Mouse (Mus musculus): ENCODE data around the gene Epn2. TPM values are rescaled to one million over a fixed set of nuclear protein-coding genes. Genes with fewer than 3 reads are reported as not detected.

Gene Epn2
- polyA plus RNA-seq, 1 experiment from 2014 or later: 22.1 TPM

- 0 out of 2 replicates have a peak, but pooled peaks have one; percentile 19 for ATAC-seq (replicated peaks; ENCODE audit: low FRiP score, low read depth)
- peak overlapping the region; percentile 66 for H3K27ac ChIP-seq
- no peak for TF ChIP-seq CTCF (IDR thresholded peaks at IDR 0.05; ENCODE audit: low read depth)
Observed at GRCm38 (mm10) chr11:61615686-61616522, 36.4 kb upstream of the Epn2 start.

GRCm38 (mm10) chr11:61614401-61614800 is 34.9 kb upstream of the Epn2 start:
- no peak for TF ChIP-seq CTCF (IDR thresholded peaks at IDR 0.05; ENCODE audit: low read depth)
- H3K4me3 ChIP-seq (replicated peaks; ENCODE audit: low read depth, low read length): no peak overlapping the region
- no peak overlapping the region for H3K9ac ChIP-seq (ENCODE audit: low read depth, low read length)
- peak; percentile 22 for DNase-seq (ENCODE audit: low spot score)
- no peaks in the 10 kb centered on the region for H3K9me3 ChIP-seq (replicated peaks; ENCODE audit: low read length)
- no peaks in the 10 kb centered on the region for H3K27me3 ChIP-seq (ENCODE audit: insufficient read depth, low read length)
- H3K36me3 ChIP-seq (ENCODE audit: insufficient read depth, low read length): no peaks in the 10 kb centered on the region
- peak overlapping the region; percentile 60; the same call in 1 of the 2 replicates for H3K27ac ChIP-seq
- WGBS: 31% methylated on average over 5 of the region's 5 CpGs
- no peak for ATAC-seq (replicated peaks; ENCODE audit: low FRiP score, low read depth)
- H3K4me2 ChIP-seq (ENCODE audit: low read length): no peak overlapping the region
- 0 out of 2 replicates have a peak, but pooled peaks cover 4% of the 10 kb centered on the region for H3K4me1 ChIP-seq (replicated peaks; ENCODE audit: insufficient read depth, low read length)

More at GRCm38 (mm10) chr11:61615686-61616522, 36.4 kb upstream of the Epn2 start:
- DNase-seq (ENCODE audit: low spot score): peak; percentile 74
- Histone ChIP-seq H3K4me2 (ENCODE audit: low read length) (peak overlapping the region; percentile 46), H3K4me1 (replicated peaks; ENCODE audit: insufficient read depth, low read length) (0 out of 2 replicates have a peak, but pooled peaks cover 4% of the 10 kb centered on the region), H3K27me3 (ENCODE audit: insufficient read depth, low read length) (no peaks in the 10 kb centered on the region), H3K9ac (ENCODE audit: low read depth, low read length) (0 out of 2 replicates have a peak overlapping the region, but pooled peaks have one; percentile 8), H3K9me3 (replicated peaks; ENCODE audit: low read length) (no peaks in the 10 kb centered on the region), H3K4me3 (replicated peaks; ENCODE audit: low read depth, low read length) (0 out of 2 replicates have a peak overlapping the region, but pooled peaks have one; percentile 9), H3K36me3 (ENCODE audit: insufficient read depth, low read length) (no peaks in the 10 kb centered on the region)
- 8% methylated on average over 20 of the region's 22 CpGs for WGBS

- no peak for TF ChIP-seq CTCF (IDR thresholded peaks at IDR 0.05; ENCODE audit: low read depth)
- H3K27ac ChIP-seq: no peak overlapping the region
Observed at GRCm38 (mm10) chr11:61612116-61612635, 32.7 kb upstream of the Epn2 start.

GRCm38 (mm10) chr11:61611197-61611596 is 31.7 kb upstream of the Epn2 start:
- Histone ChIP-seq H3K27ac (no peak overlapping the region), H3K9me3 (replicated peaks; ENCODE audit: low read length) (no peaks in the 10 kb centered on the region), H3K4me2 (ENCODE audit: low read length) (no peak overlapping the region), H3K27me3 (ENCODE audit: insufficient read depth, low read length) (no peaks in the 10 kb centered on the region), H3K9ac (ENCODE audit: low read depth, low read length) (no peak overlapping the region), H3K4me3 (replicated peaks; ENCODE audit: low read depth, low read length) (no peak overlapping the region), H3K4me1 (replicated peaks; ENCODE audit: insufficient read depth, low read length) (0 out of 2 replicates have a peak, but pooled peaks cover 4% of the 10 kb centered on the region), H3K36me3 (ENCODE audit: insufficient read depth, low read length) (no peaks in the 10 kb centered on the region)
- no peak for ATAC-seq (replicated peaks; ENCODE audit: low FRiP score, low read depth)
- TF ChIP-seq CTCF (IDR thresholded peaks at IDR 0.05; ENCODE audit: low read depth): no peak
- no peak for DNase-seq (ENCODE audit: low spot score)
- WGBS: 63% methylated on average over 3 of the region's 3 CpGs

More at GRCm38 (mm10) chr11:61612116-61612635, 32.7 kb upstream of the Epn2 start:
- H3K4me1 ChIP-seq (replicated peaks; ENCODE audit: insufficient read depth, low read length): 0 out of 2 replicates have a peak, but pooled peaks cover 4% of the 10 kb centered on the region
- no peak overlapping the region for H3K4me2 ChIP-seq (ENCODE audit: low read length)
- no peaks in the 10 kb centered on the region for H3K9me3 ChIP-seq (replicated peaks; ENCODE audit: low read length)
- H3K4me3 ChIP-seq (replicated peaks; ENCODE audit: low read depth, low read length): no peak overlapping the region
- no peak for DNase-seq (ENCODE audit: low spot score)
- ATAC-seq (replicated peaks; ENCODE audit: low FRiP score, low read depth): no peak
- H3K27me3 ChIP-seq (ENCODE audit: insufficient read depth, low read length): no peaks in the 10 kb centered on the region
- H3K9ac ChIP-seq (ENCODE audit: low read depth, low read length): no peak overlapping the region
- no peaks in the 10 kb centered on the region for H3K36me3 ChIP-seq (ENCODE audit: insufficient read depth, low read length)
- 77% methylated on average over 4 of the region's 4 CpGs for WGBS

- Histone ChIP-seq H3K9me3 (replicated peaks; ENCODE audit: low read length) (no peaks in the 10 kb centered on the region), H3K9ac (ENCODE audit: low read depth, low read length) (no peak overlapping the region), H3K27me3 (ENCODE audit: insufficient read depth, low read length) (no peaks in the 10 kb centered on the region), H3K27ac (no peak overlapping the region), H3K4me3 (replicated peaks; ENCODE audit: low read depth, low read length) (no peak overlapping the region), H3K36me3 (ENCODE audit: insufficient read depth, low read length) (no peaks in the 10 kb centered on the region), H3K4me1 (replicated peaks; ENCODE audit: insufficient read depth, low read length) (no peaks in the 10 kb centered on the region), H3K4me2 (ENCODE audit: low read length) (no peak overlapping the region)
- DNase-seq (ENCODE audit: low spot score) (no peak), ATAC-seq (replicated peaks; ENCODE audit: low FRiP score, low read depth) (no peak)
- no peak for TF ChIP-seq CTCF (IDR thresholded peaks at IDR 0.05; ENCODE audit: low read depth)
- 81% methylated on average over 4 of the region's 4 CpGs for WGBS
Observed at GRCm38 (mm10) chr11:61608072-61608471, 28.6 kb upstream of the Epn2 start.

GRCm38 (mm10) chr11:61602705-61603104 is 23.2 kb upstream of the Epn2 start:
- Histone ChIP-seq H3K4me2 (ENCODE audit: low read length) (no peak overlapping the region), H3K4me3 (replicated peaks; ENCODE audit: low read depth, low read length) (no peak overlapping the region), H3K9me3 (replicated peaks; ENCODE audit: low read length) (no peaks in the 10 kb centered on the region), H3K36me3 (ENCODE audit: insufficient read depth, low read length) (no peaks in the 10 kb centered on the region), H3K27ac (no peak overlapping the region), H3K9ac (ENCODE audit: low read depth, low read length) (no peak overlapping the region), H3K4me1 (replicated peaks; ENCODE audit: insufficient read depth, low read length) (no peaks in the 10 kb centered on the region), H3K27me3 (ENCODE audit: insufficient read depth, low read length) (no peaks in the 10 kb centered on the region)
- DNase-seq (ENCODE audit: low spot score): no peak
- no peak for TF ChIP-seq CTCF (IDR thresholded peaks at IDR 0.05; ENCODE audit: low read depth)
- WGBS: 94% methylated on average over 7 of the region's 7 CpGs
- ATAC-seq (replicated peaks; ENCODE audit: low FRiP score, low read depth): no peak
